Mouse (Mus musculus): Measurements from ENCODE around the gene Asgr2. TPM values are rescaled to one million over a fixed set of nuclear protein-coding genes. Genes with fewer than 3 reads are reported as not detected.
A peak's percentile ranks its signal among the peaks of the same experiment; 100 is the strongest.

Asgr2 gene
- 0.17 and 1.1 TPM in 2 replicates for polyA plus RNA-seq (2016; fragmentation: Nextera tagmentation; extraction: Ambion mirVana)

- 76% methylated on average over 12 of the region's 12 CpGs for WGBS
- no peak for DNase-seq (ENCODE audit: low spot score)
- H3K27me3 ChIP-seq (ENCODE audit: insufficient read depth, poor library complexity, severe bottlenecking) = 0 out of 2 replicates have a peak, but pooled peaks cover 4% of the 10 kb centered on the region
- no peak within 1 kb of the TSS for H3K27ac ChIP-seq
- H3K4me3 ChIP-seq = no peak within 1 kb of the TSS
- H3K36me3 ChIP-seq = no peaks in the 10 kb centered on the region
- H3K4me1 ChIP-seq = no peaks in the 10 kb centered on the region; the same call in 1 of the 2 replicates
- no peaks in the 10 kb centered on the region for H3K9me3 ChIP-seq
These were observed at the start of gene Asgr2 for GRCm38 (mm10) chr11:70091986-70092783. Asgr2 (plus strand) TSS chr11:70092644.

GRCm38 (mm10) chr11:70043665-70044064, 48.8 kb upstream of the Asgr2 start:
- no peak for DNase-seq (ENCODE audit: low spot score)
- H3K36me3 ChIP-seq = peaks cover 61% of the 10 kb centered on the region
- 80% methylated on average over 7 of the region's 7 CpGs for WGBS
- H3K4me3 ChIP-seq = no peak overlapping the region
- H3K9me3 ChIP-seq = no peaks in the 10 kb centered on the region
- no peaks in the 10 kb centered on the region for H3K27me3 ChIP-seq (ENCODE audit: insufficient read depth, poor library complexity, severe bottlenecking)
- H3K27ac ChIP-seq = no peak overlapping the region
- peaks cover 5% of the 10 kb centered on the region for H3K4me1 ChIP-seq

- H3K27ac ChIP-seq = no peak overlapping the region
- WGBS = 50% methylated on average over 9 of the region's 9 CpGs
These were observed 47.0 kb upstream of the Asgr2 start for GRCm38 (mm10) chr11:70045435-70045834.

GRCm38 (mm10) chr11:70049366-70049765, 43.1 kb upstream of the Asgr2 start:
- DNase-seq (ENCODE audit: low spot score) = no peak
- Histone ChIP-seq H3K4me1 (peaks cover 10% of the 10 kb centered on the region), H3K36me3 (peaks cover 6% of the 10 kb centered on the region), H3K27me3 (ENCODE audit: insufficient read depth, poor library complexity, severe bottlenecking) (peaks cover 18% of the 10 kb centered on the region; the same call in 1 of the 2 replicates), H3K4me3 (no peak overlapping the region), H3K9me3 (no peaks in the 10 kb centered on the region), H3K27ac (no peak overlapping the region)
- WGBS = 76% methylated on average over 6 of the region's 6 CpGs

More at GRCm38 (mm10) chr11:70045435-70045834, 47.0 kb upstream of the Asgr2 start:
- no peak for DNase-seq (ENCODE audit: low spot score)
- no peaks in the 10 kb centered on the region for H3K9me3 ChIP-seq
- H3K36me3 ChIP-seq = peaks cover 44% of the 10 kb centered on the region
- peaks cover 8% of the 10 kb centered on the region for H3K4me1 ChIP-seq
- H3K4me3 ChIP-seq = no peak overlapping the region
- H3K27me3 ChIP-seq (ENCODE audit: insufficient read depth, poor library complexity, severe bottlenecking) = no peaks in the 10 kb centered on the region; the same call in 1 of the 2 replicates

GRCm38 (mm10) chr11:70049816-70050215, 42.6 kb upstream of the Asgr2 start:
- Histone ChIP-seq H3K36me3 (peaks cover 1% of the 10 kb centered on the region), H3K9me3 (no peaks in the 10 kb centered on the region), H3K27ac (no peak overlapping the region), H3K27me3 (ENCODE audit: insufficient read depth, poor library complexity, severe bottlenecking) (peaks cover 23% of the 10 kb centered on the region; the same call in 1 of the 2 replicates), H3K4me1 (peaks cover 7% of the 10 kb centered on the region), H3K4me3 (no peak overlapping the region)
- DNase-seq (ENCODE audit: low spot score) = no peak
- 58% methylated on average over 10 of the region's 10 CpGs for WGBS

- H3K27ac ChIP-seq = no peak overlapping the region
- 72% methylated on average over 7 of the region's 7 CpGs for WGBS
- H3K4me3 ChIP-seq = no peak overlapping the region
- H3K36me3 ChIP-seq = no peaks in the 10 kb centered on the region
- peaks cover 40% of the 10 kb centered on the region for H3K27me3 ChIP-seq (ENCODE audit: insufficient read depth, poor library complexity, severe bottlenecking)
- DNase-seq (ENCODE audit: low spot score) = no peak
- no peaks in the 10 kb centered on the region for H3K9me3 ChIP-seq
- peaks cover 16% of the 10 kb centered on the region for H3K4me1 ChIP-seq
These were observed 39.3 kb upstream of the Asgr2 start for GRCm38 (mm10) chr11:70053156-70053555.

- Histone ChIP-seq H3K9me3 (no peaks in the 10 kb centered on the region), H3K27ac (no peak within 1 kb of the TSS), H3K36me3 (no peaks in the 10 kb centered on the region), H3K4me3 (no peak within 1 kb of the TSS), H3K4me1 (peaks cover 16% of the 10 kb centered on the region), H3K27me3 (ENCODE audit: insufficient read depth, poor library complexity, severe bottlenecking) (peaks cover 40% of the 10 kb centered on the region)
- DNase-seq (ENCODE audit: low spot score) = no peak
- WGBS = 79% methylated on average over 10 of the region's 10 CpGs
These were observed 38.4 kb upstream of the Asgr2 start, which contains the start of gene Asgr1 for GRCm38 (mm10) chr11:70053898-70054570. Asgr1 (plus strand) TSS chr11:70054085.

- no peak overlapping the region for H3K27ac ChIP-seq
- peaks cover 15% of the 10 kb centered on the region for H3K4me1 ChIP-seq
- H3K36me3 ChIP-seq = no peaks in the 10 kb centered on the region
- H3K9me3 ChIP-seq = no peaks in the 10 kb centered on the region
- no peak for DNase-seq (ENCODE audit: low spot score)
- WGBS = 23% methylated on average over 18 of the region's 18 CpGs
- H3K27me3 ChIP-seq (ENCODE audit: insufficient read depth, poor library complexity, severe bottlenecking) = peaks cover 40% of the 10 kb centered on the region
- peak overlapping the region; percentile 33 for H3K4me3 ChIP-seq
These were observed 36.7 kb upstream of the Asgr2 start for GRCm38 (mm10) chr11:70055618-70056214.

GRCm38 (mm10) chr11:70057805-70058204, 34.6 kb upstream of the Asgr2 start:
- Histone ChIP-seq H3K27me3 (ENCODE audit: insufficient read depth, poor library complexity, severe bottlenecking) (peaks cover 34% of the 10 kb centered on the region), H3K9me3 (no peaks in the 10 kb centered on the region), H3K27ac (no peak overlapping the region), H3K4me1 (peaks cover 15% of the 10 kb centered on the region), H3K4me3 (no peak overlapping the region), H3K36me3 (no peaks in the 10 kb centered on the region)
- WGBS = 90% methylated on average over 9 of the region's 9 CpGs
- DNase-seq (ENCODE audit: low spot score) = no peak

GRCm38 (mm10) chr11:70059930-70060329, 32.5 kb upstream of the Asgr2 start:
- H3K4me1 ChIP-seq = peaks cover 15% of the 10 kb centered on the region
- H3K36me3 ChIP-seq = no peaks in the 10 kb centered on the region
- H3K9me3 ChIP-seq = no peaks in the 10 kb centered on the region
- WGBS = 36% methylated on average over 6 of the region's 6 CpGs
- no peak overlapping the region for H3K4me3 ChIP-seq
- H3K27ac ChIP-seq = no peak overlapping the region
- no peak for DNase-seq (ENCODE audit: low spot score)
- H3K27me3 ChIP-seq (ENCODE audit: insufficient read depth, poor library complexity, severe bottlenecking) = peaks cover 16% of the 10 kb centered on the region

- Histone ChIP-seq H3K36me3 (no peaks in the 10 kb centered on the region), H3K4me3 (no peak overlapping the region), H3K27me3 (ENCODE audit: insufficient read depth, poor library complexity, severe bottlenecking) (0 out of 2 replicates have a peak, but pooled peaks cover under 1% of the 10 kb centered on the region), H3K4me1 (peaks cover 17% of the 10 kb centered on the region), H3K9me3 (no peaks in the 10 kb centered on the region), H3K27ac (no peak overlapping the region)
- no peak for DNase-seq (ENCODE audit: low spot score)
- WGBS = 68% methylated on average over 3 of the region's 3 CpGs
These were observed 29.4 kb upstream of the Asgr2 start for GRCm38 (mm10) chr11:70063053-70063452.

- Histone ChIP-seq H3K4me3 (no peak overlapping the region), H3K9me3 (no peaks in the 10 kb centered on the region), H3K36me3 (no peaks in the 10 kb centered on the region), H3K27ac (no peak overlapping the region), H3K27me3 (ENCODE audit: insufficient read depth, poor library complexity, severe bottlenecking) (no peaks in the 10 kb centered on the region), H3K4me1 (peaks cover 13% of the 10 kb centered on the region)
- 46% methylated on average over 4 of the region's 4 CpGs for WGBS
- no peak for DNase-seq (ENCODE audit: low spot score)
These were observed 25.7 kb upstream of the Asgr2 start for GRCm38 (mm10) chr11:70066701-70067100.

GRCm38 (mm10) chr11:70068245-70068644, 24.2 kb upstream of the Asgr2 start:
- Histone ChIP-seq H3K36me3 (no peaks in the 10 kb centered on the region), H3K27ac (no peak overlapping the region), H3K9me3 (no peaks in the 10 kb centered on the region), H3K4me1 (peaks cover 13% of the 10 kb centered on the region), H3K27me3 (ENCODE audit: insufficient read depth, poor library complexity, severe bottlenecking) (no peaks in the 10 kb centered on the region), H3K4me3 (no peak overlapping the region)
- DNase-seq (ENCODE audit: low spot score) = no peak
- WGBS = 54% methylated on average over 3 of the region's 3 CpGs

Data from heart, embryonic 10.5 days (tissue).